Mouse (Mus musculus) cortical plate, adult 2 months (tissue): Measurements from ENCODE around the gene Arpin. TPM values are rescaled to one million over a fixed set of nuclear protein-coding genes. Genes with fewer than 3 reads are reported as not detected.
A peak's percentile ranks its signal among the peaks of the same experiment; 100 is the strongest.

Experiments used
- H3K27ac ChIP-seq: fragments of 200-500 bp; 2 replicates; pipeline ENCODE4 v1.5.1; 2012; ENCODE audit warnings: low read length, control low read depth, inconsistent platforms; ENCODE audit not compliant: insufficient read depth
- H3K4me1 ChIP-seq: fragments of 200-500 bp; 2 replicates; pipeline ENCODE4 v1.6.1; 2011; ENCODE audit warnings: low read length; ENCODE audit not compliant: control insufficient read depth, insufficient read depth
- H3K4me3 ChIP-seq: fragments of 200-500 bp; 2 replicates; pipeline ENCODE4 v1.5.1; 2011; ENCODE audit warnings: mild to moderate bottlenecking, low read length, control low read depth; ENCODE audit not compliant: insufficient read depth
- CTCF ChIP-seq: fragments of 200-500 bp; IDR thresholded peaks from 2 replicates; pipeline ENCODE4 v1.5.1; 2011; ENCODE audit warnings: mild to moderate bottlenecking, control low read depth, low read length; ENCODE audit not compliant: insufficient read depth; ENCODE audit errors: extremely low read depth
- POLR2A ChIP-seq: fragments of 200-500 bp; IDR thresholded peaks from 2 replicates; pipeline ENCODE4 v1.6.1; 2011; ENCODE audit warnings: mild to moderate bottlenecking, low read length, control low read depth; ENCODE audit not compliant: insufficient read depth; ENCODE audit errors: extremely low read depth
- polyA plus RNA-seq: library from polyadenylated mRNA; depleted of rRNA; stranded (reverse); fragments of >200 nt; gene quantifications from 2 replicates; pipeline ENCODE4 v1.2.3, GENCODE M21; 2012; rRNA removed

The Arpin gene
- polyA plus RNA-seq: 13.8 and 14.8 TPM in 2 replicates

GRCm38 (mm10) chr7:79934862-79935510 lies at the start of gene Arpin:
TSS of gene Arpin (minus strand) at chr7:79935359.
- peaks cover 5% of the 10 kb centered on the region for H3K4me1 ChIP-seq
- H3K4me3 ChIP-seq: peak within 1 kb of the TSS; percentile 74
- TF ChIP-seq POLR2A (0 out of 2 replicates have a peak, but pooled peaks have one; percentile 10), CTCF (no peak)
- H3K27ac ChIP-seq: peak within 1 kb of the TSS; percentile 77

- Histone ChIP-seq H3K4me3 (no peak overlapping the region), H3K27ac (no peak overlapping the region), H3K4me1 (no peaks in the 10 kb centered on the region)
- TF ChIP-seq POLR2A: no peak
- TF ChIP-seq CTCF: no peak
These were observed 40.2 kb upstream of the Arpin start for GRCm38 (mm10) chr7:79975316-79975715.

DNA sequence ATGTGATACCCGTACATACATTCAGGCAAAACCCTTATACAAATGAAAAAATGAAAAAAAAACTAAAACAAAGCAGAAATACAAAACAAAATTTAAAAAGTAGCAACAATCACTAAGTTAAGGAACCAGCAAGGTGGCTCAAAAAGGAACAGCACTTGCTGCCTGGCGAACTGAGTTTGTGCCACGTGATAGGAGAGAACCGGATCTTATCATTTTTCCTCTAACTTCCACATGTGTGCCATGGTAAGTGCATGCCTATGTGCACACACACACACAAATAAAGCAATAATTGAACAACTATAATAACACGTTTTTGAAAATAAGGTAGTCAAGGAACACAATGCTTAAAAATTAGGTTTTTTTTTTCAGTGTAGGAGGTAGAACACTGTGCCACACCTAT lies 37.0 kb upstream of the Arpin start:
- no peak overlapping the region for H3K4me3 ChIP-seq
- H3K4me1 ChIP-seq: no peaks in the 10 kb centered on the region
- no peak overlapping the region for H3K27ac ChIP-seq
- TF ChIP-seq CTCF (no peak), POLR2A (no peak)

DNA sequence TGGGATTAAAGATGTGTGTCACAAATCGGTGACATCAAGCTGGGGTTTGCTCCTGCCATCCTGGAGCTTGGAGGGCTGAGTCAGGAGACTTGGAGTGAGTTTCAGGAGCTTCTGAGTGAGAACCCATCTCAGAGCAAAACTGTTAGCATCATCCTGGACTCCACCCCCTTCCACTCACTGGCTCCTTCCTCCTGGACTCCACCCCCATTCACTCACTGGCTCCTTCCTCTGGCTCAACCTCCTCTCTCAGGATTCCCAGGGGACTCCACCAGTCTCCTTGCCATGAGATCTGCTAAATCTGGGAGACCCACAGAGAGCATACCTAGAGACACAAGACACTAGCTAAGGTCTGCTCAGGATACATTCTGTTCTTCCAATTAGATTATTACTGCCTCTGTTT lies 35.2 kb upstream of the Arpin start:
- no peak overlapping the region for H3K27ac ChIP-seq
- no peaks in the 10 kb centered on the region for H3K4me1 ChIP-seq
- H3K4me3 ChIP-seq: no peak overlapping the region
- TF ChIP-seq POLR2A (no peak), CTCF (no peak)

DNA sequence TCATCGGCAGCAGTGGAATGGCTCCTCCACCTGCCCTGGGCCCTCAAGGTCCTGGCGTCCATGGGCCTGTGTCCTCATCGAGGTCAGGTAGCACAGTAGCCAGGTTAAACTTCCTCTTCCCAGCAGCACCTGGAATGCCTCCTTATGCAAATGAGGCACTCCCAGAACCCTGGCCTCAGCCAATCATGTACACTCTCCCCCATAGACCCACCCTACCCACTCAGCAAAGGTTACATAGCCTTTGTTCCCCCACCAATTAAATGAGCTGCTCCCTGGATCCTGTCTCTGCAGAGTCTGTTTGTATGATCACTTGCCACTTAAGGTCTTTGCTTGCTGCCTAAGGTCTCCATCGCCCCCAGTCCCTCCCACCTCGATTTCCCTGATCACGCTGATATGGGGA lies 33.2 kb upstream of the Arpin start:
- Histone ChIP-seq H3K27ac (no peak overlapping the region), H3K4me1 (no peaks in the 10 kb centered on the region), H3K4me3 (no peak overlapping the region)
- TF ChIP-seq POLR2A: no peak
- no peak for TF ChIP-seq CTCF

DNA sequence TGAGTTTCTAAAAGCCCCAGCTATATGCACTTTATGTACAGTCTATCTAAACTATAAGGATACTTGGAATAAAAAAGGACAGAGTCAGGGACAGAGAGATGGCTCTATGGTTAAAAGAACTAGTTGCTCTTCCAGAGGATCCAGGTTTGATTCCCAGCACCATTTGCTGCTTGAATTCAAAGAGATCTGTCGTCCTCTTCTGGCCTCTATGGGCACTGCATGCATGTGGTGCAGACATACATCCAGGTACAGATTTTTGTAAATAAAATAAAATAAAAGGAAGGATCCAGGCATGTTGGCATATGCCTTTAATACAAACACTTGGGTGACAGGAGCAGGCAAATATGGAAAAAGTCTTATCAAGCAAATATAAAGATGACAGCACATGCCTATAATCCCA lies 26.4 kb upstream of the Arpin start:
- no peak overlapping the region for H3K27ac ChIP-seq
- no peaks in the 10 kb centered on the region for H3K4me1 ChIP-seq
- TF ChIP-seq POLR2A (no peak), CTCF (no peak)
- H3K4me3 ChIP-seq: no peak overlapping the region

- TF ChIP-seq POLR2A: no peak
- TF ChIP-seq CTCF: no peak
- H3K4me3 ChIP-seq: no peak overlapping the region
- no peaks in the 10 kb centered on the region for H3K4me1 ChIP-seq
- no peak overlapping the region for H3K27ac ChIP-seq
These were observed 21.0 kb upstream of the Arpin start for GRCm38 (mm10) chr7:79956131-79956530.

DNA sequence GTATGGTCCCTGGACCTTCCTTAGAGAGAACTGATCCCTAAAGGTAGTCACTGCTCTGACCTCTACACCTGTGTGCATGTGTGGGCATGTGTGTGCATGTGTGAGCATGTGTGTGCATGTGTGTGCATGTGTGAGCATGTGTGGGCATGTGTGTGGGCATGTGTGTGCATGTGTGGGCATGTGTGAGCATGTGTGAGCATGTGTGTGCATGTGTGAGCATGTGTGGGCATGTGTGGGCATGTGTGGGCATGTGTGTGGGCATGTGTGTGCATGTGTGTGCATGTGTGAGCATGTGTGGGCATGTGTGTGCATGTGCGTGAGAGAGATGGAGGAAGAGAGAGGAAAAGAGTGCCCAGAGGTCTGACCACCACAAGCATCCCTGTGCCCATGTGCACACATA lies 19.7 kb upstream of the Arpin start:
- no peak for TF ChIP-seq CTCF
- no peak for TF ChIP-seq POLR2A
- Histone ChIP-seq H3K4me3 (no peak overlapping the region), H3K27ac (no peak overlapping the region), H3K4me1 (no peaks in the 10 kb centered on the region)

DNA sequence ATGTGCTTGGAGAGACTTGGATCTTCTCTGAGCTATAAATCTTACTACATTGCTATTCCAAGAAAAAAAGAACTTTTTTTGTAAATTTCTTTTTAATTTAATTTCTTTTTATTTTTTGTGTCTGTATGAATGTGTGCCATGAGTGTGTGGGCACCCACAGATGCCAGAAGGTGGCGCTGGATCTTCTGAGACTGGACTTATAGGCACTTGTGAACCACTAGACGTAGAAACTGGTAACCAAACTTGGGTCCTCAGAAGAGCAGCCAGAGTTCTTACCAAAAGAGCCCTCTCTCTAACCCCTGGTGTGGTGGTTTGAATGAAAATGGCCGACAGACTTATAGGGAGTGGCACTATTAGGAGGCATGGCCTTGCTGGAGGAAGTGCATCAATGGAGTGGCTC lies 15.9 kb upstream of the Arpin start:
- Histone ChIP-seq H3K4me1 (no peaks in the 10 kb centered on the region), H3K4me3 (no peak overlapping the region), H3K27ac (no peak overlapping the region)
- TF ChIP-seq POLR2A (no peak), CTCF (no peak)

DNA sequence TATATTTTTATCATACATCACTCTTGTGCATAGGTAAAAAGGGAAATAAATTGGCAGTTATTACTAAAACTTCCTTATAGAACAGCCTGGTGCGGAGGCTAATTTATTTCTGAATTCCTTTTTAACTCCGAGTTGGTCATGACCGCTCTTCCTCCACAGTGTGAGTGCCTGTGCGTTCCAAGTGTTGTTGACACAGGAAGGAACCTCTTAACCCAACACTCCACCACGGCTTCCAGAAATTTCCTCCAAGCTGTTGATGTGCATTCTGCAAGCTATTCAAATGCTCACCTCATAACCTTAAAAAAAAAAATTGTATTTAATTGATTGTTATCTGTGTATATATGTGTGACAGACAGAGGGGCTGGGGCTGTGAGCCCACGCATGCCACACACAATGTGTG lies 15.1 kb upstream of the Arpin start:
- H3K27ac ChIP-seq: no peak overlapping the region
- H3K4me3 ChIP-seq: no peak overlapping the region
- no peak for TF ChIP-seq CTCF
- no peak for TF ChIP-seq POLR2A
- H3K4me1 ChIP-seq: no peaks in the 10 kb centered on the region
